Mouse (Mus musculus) layer of hippocampus, adult 9-10 months (tissue): ENCODE results near the gene Rrn3.

Experiments
- DNase-seq: peaks from one replicate; pipeline ENCODE4 v3.0.0; 2022; ENCODE audit warnings: low spot score

Rrn3 gene

GRCm38 (mm10) chr16:13851446-13851845, 70.9 kb downstream of the Rrn3 start:
- no peak for DNase-seq

GRCm38 (mm10) chr16:13853886-13854285, 73.4 kb downstream of the Rrn3 start:
- DNase-seq, result no peak
